Mouse (Mus musculus) olfactory bulb, adult 2 months (tissue): ENCODE data around the gene Entpd7.

Experiments used
- CTCF ChIP-seq: fragments of 200-500 bp; IDR thresholded peaks from 2 replicates; pipeline ENCODE4 v1.5.1; 2012; ENCODE audit warnings: low read depth, mild to moderate bottlenecking, low read length, moderate library complexity; ENCODE audit not compliant: insufficient read depth
- POLR2A ChIP-seq: fragments of 200-500 bp; IDR thresholded peaks from 2 replicates; pipeline ENCODE4 v1.6.1; 2012; ENCODE audit warnings: mild to moderate bottlenecking, low read depth, low read length, moderate library complexity; ENCODE audit not compliant: insufficient read depth

DNA sequence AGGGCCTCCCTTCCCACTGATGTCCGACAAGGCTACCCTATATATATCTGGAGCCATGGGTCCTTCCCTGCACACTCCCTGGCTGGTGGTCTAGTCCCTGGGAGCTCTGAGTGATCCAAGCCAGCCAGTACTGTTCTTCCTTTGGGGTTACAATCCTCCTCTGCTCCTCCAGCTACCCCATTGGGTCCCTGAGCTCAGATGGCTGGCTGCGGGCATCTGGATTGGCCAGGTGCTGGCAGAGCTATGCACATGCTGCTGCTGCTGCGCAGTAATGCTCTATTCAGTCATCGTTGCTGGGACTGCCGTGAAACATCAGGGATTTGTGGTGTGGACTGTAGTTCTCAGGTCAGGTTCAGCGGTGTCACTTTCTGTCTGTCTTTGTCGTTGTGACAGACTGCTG is 35.3 kb downstream of the Entpd7 start:
- no peak for TF ChIP-seq CTCF
- TF ChIP-seq POLR2A = no peak
